Mouse (Mus musculus) CD4-positive naive resting alpha-beta T cell, adult 76 days (primary cell): ENCODE results near the gene Ppp1r12a. TPM values are rescaled to one million over a fixed set of nuclear protein-coding genes. Genes with fewer than 3 reads are reported as not detected.

Experiments
- total RNA-seq: library from RNA; stranded (reverse); gene quantifications from one replicate; pipeline ENCODE4 v1.2.4, GENCODE M21; 2023

The Ppp1r12a gene
- total RNA-seq: 191 TPM

DNA sequence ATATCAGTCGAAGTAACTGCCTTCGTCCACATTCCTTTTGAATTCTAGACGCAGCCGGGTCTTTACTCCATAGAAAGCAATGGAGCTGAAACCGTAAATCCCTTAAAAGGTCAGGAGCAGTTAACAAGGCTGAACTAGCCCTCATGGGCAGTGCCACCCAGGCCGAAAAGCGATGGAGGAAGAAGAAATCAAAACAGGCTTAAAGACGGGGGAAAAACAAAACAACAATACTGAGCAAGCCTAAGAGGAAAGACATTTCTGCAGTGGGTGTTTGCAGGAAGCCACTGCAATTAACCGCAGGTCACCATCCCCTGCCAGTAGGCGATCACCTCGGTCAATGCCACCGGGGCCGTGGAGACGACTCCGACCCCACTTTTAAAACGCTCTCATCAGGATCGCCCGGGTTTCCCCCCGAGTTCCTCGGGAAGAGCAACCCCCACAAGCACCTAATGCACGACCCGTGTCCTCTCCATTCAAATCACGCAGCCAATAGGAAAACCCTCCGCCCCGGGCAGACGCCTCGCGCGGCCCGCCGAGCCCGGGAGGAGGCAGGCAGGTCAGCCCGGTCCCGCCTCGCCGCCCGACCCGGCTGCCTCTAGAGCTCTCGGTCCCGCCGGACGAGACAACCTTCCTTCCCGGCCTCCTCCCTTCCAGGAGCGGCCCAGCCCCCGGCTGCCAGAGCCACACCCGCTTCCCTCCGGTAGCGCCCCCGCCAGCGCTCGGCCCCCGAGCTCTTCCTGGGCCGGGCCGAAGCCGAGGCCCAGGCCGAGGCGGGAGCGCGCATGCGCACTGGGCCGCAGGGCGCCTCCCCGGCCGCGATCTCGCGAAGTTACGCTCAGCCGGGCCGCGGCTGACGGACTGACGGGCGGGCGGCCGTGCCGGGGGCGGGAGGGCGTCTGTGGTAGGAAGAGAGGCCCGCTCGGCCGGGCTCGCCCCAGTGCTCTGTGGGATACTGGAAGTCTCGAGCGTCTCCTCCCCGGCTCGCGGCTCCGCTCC, at the start of gene Ppp1r12a:
Gene Ppp1r12a (plus strand): TSS at position 933 of the 996 bp plus-strand sequence.

GRCm38 (mm10) chr10:108331784-108332561, 170.0 kb downstream of the Ppp1r12a start, which contains the start of gene Pawr:
Pawr (plus strand) TSS chr10:108332121.

Other genes with a start within 250 kb of the Ppp1r12a start
- not detected for gene Pawr, start 169.9 kb downstream of the Ppp1r12a start, total RNA-seq